Mouse (Mus musculus): Measurements from ENCODE around the gene Galnt4. TPM values are rescaled to one million over a fixed set of nuclear protein-coding genes. Genes with fewer than 3 reads are reported as not detected.
"Not testable (repeated sequence)": the region's sequence is repeated elsewhere in the genome, so short reads cannot be mapped to it uniquely, and the experiment has no call there.

The Galnt4 gene
- polyA plus RNA-seq, 1 experiment: 2.4 TPM

DNA sequence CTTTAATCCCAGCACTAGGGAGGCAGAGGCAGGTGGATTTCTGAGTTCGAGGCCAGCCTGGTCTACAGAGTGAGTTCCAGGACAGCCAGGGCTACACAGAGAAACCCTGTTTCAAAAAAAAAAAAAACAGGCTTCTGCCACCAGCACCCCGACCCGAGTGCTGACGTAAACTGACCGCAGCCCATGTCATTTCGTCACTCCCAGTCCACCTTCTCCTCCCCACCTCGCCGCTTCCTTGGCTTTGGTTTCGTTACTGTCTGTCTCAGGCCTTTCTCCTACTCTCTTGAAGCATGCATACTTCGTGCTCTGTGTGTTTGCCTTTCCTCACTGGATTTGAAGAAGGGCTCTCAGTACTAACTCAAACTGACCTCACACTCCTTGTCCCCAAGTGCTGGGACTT lies 49.7 kb downstream of the Galnt4 start:
- DNase-seq (ENCODE audit: low read depth): not testable (repeated sequence)

GRCm38 (mm10) chr10:99161987-99162582 lies 54.1 kb downstream of the Galnt4 start:
- DNase-seq (ENCODE audit: low read depth): no peak

Other genes with a start within 250 kb of the Galnt4 start
- gene Atp2b1, start 193.8 kb upstream of the Galnt4 start, polyA plus RNA-seq (2012; rRNA removed): 25.6 and 26.8 TPM in 2 replicates
- 5.3 and 5.9 TPM in 2 replicates for gene Poc1b, start 1.1 kb upstream of the Galnt4 start, polyA plus RNA-seq (2012; rRNA removed)
- not detected in 2 replicates for gene Phxr2, start 18.2 kb downstream of the Galnt4 start, polyA plus RNA-seq (2012; rRNA removed)
- gene Dusp6, start 155.1 kb downstream of the Galnt4 start, polyA plus RNA-seq (2012; rRNA removed): 83.7 and 84.3 TPM in 2 replicates

All from gonadal fat pad, adult 2 months (tissue).